Mouse (Mus musculus): ENCODE measurements around the gene Msi2. TPM values are rescaled to one million over a fixed set of nuclear protein-coding genes. Genes with fewer than 3 reads are reported as not detected.

Msi2 gene
- polyA plus RNA-seq, 1 experiment: 6.7 TPM

- 95% methylated on average over 2 of the region's 2 CpGs for WGBS
- no peak for DNase-seq (ENCODE audit: low read depth, low spot score)
Observed at GRCm38 (mm10) chr11:88578700-88579099, 139.6 kb downstream of the Msi2 start.

GRCm38 (mm10) chr11:88577076-88577475, 141.2 kb downstream of the Msi2 start:
- 77% methylated on average over 7 of the region's 7 CpGs for WGBS
- no peak for DNase-seq (ENCODE audit: low read depth, low spot score)

GRCm38 (mm10) chr11:88576233-88576998, 141.9 kb downstream of the Msi2 start:
- no peak for DNase-seq (ENCODE audit: low read depth, low spot score)
- WGBS: 82% methylated on average over 7 of the region's 7 CpGs

GRCm38 (mm10) chr11:88574575-88575360, 143.5 kb downstream of the Msi2 start:
- 60% methylated on average over 4 of the region's 4 CpGs for WGBS
- no peak for DNase-seq (ENCODE audit: low read depth, low spot score)

GRCm38 (mm10) chr11:88573013-88573412, 145.3 kb downstream of the Msi2 start:
- 96% methylated on average over 5 of the region's 5 CpGs for WGBS
- no peak for DNase-seq (ENCODE audit: low read depth, low spot score)

- 87% methylated on average over 11 of the region's 11 CpGs for WGBS
- DNase-seq (ENCODE audit: low read depth, low spot score): no peak
Observed at GRCm38 (mm10) chr11:88572461-88572860, 145.9 kb downstream of the Msi2 start.

GRCm38 (mm10) chr11:88570715-88571202, 147.6 kb downstream of the Msi2 start:
- no peak for DNase-seq (ENCODE audit: low read depth, low spot score)
- WGBS: 79% methylated on average over 6 of the region's 6 CpGs

- no peak for DNase-seq (ENCODE audit: low read depth, low spot score)
- WGBS: 60% methylated on average over 20 of the region's 20 CpGs
Observed at GRCm38 (mm10) chr11:88566613-88567606, 151.4 kb downstream of the Msi2 start.

GRCm38 (mm10) chr11:88564810-88565209, 153.5 kb downstream of the Msi2 start:
- no peak for DNase-seq (ENCODE audit: low read depth, low spot score)
- 87% methylated on average over 7 of the region's 7 CpGs for WGBS

GRCm38 (mm10) chr11:88564363-88564762, 153.9 kb downstream of the Msi2 start:
- 79% methylated on average over 5 of the region's 5 CpGs for WGBS
- DNase-seq (ENCODE audit: low read depth, low spot score): no peak

- DNase-seq (ENCODE audit: low read depth, low spot score): no peak
- 68% methylated on average over 6 of the region's 6 CpGs for WGBS
Observed at GRCm38 (mm10) chr11:88561191-88561590, 157.1 kb downstream of the Msi2 start.

GRCm38 (mm10) chr11:88560634-88561033, 157.7 kb downstream of the Msi2 start:
- 91% methylated on average over 9 of the region's 9 CpGs for WGBS
- DNase-seq (ENCODE audit: low read depth, low spot score): no peak

- WGBS: 43% methylated on average over 10 of the region's 10 CpGs
Observed at GRCm38 (mm10) chr11:88559365-88559970, 158.8 kb downstream of the Msi2 start.

GRCm38 (mm10) chr11:88558731-88559130, 159.6 kb downstream of the Msi2 start:
- no peak for DNase-seq (ENCODE audit: low read depth, low spot score)

More at GRCm38 (mm10) chr11:88559365-88559970, 158.8 kb downstream of the Msi2 start:
- no peak for DNase-seq (ENCODE audit: low read depth, low spot score)

GRCm38 (mm10) chr11:88557828-88558580, 160.3 kb downstream of the Msi2 start:
- 32% methylated on average over 6 of the region's 6 CpGs for WGBS
- no peak for DNase-seq (ENCODE audit: low read depth, low spot score)

More at GRCm38 (mm10) chr11:88558731-88559130, 159.6 kb downstream of the Msi2 start:
- WGBS: 50% methylated on average over 4 of the region's 4 CpGs

- no peak for DNase-seq (ENCODE audit: low read depth, low spot score)
- 26% methylated on average over 4 of the region's 4 CpGs for WGBS
Observed at GRCm38 (mm10) chr11:88557116-88557768, 161.1 kb downstream of the Msi2 start.

GRCm38 (mm10) chr11:88555902-88556549, 162.3 kb downstream of the Msi2 start:
- peak; percentile 59 for DNase-seq (ENCODE audit: low read depth, low spot score)
- 13% methylated on average over 6 of the region's 6 CpGs for WGBS
